In the genomic region with DNA sequence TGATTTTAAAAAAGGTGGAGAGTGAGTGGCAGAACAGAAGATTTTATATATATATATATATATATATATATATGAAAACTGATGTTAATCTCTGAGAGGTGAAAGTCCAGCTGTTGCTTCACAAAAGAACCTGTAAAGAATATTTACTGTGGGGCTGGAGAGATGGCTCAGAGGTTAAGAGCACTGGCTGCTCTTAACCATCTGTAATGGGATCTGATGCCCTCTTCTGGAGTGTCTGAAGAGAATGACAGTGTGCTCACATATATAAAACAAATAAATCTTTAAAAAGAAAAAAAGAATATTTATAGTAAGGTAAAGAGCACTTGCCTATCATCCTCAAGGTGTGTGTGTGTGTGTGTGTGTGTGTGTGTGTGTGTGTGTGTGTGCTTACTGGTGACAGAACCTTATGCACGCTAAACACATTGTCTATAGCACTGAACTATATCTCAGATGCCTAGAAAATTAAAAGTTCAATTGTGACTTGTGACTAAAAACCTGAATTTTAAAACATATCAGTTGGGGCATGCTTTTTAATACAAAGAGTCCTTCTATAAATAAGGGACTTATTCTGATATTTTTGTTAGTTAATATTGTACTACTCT, we compare ENCODE assay signal across 15 mouse cellular contexts. TPM values are rescaled to one million over a fixed set of nuclear protein-coding genes. Genes with fewer than 3 reads are reported as not detected.
A peak's percentile ranks its signal among the peaks of the same experiment; 100 is the strongest.
DNase-seq lines count a peak whose midpoint lies in the region; ATAC-seq and TF ChIP-seq lines count a peak whose summit lies in the region.
"Had no signal": no experiment of that assay in that cellular context is flagged by ENCODE, and none has a peak within 500 bp of the region (broad histone marks: within the 10 kb centered on the region; RNA-seq: fewer than 3 reads in every experiment).

No protein-coding gene starts in this region.

- no peaks in the 10 kb centered on the region for H3K36me3 ChIP-seq in heart, embryonic 11.5 days (ENCODE audit: control insufficient read depth, insufficient read depth, low read length)
- H3K36me3 ChIP-seq in heart, postnatal 0 days (replicated peaks; ENCODE audit: control insufficient read depth, insufficient read depth, low read length): no peaks in the 10 kb centered on the region
- H3K36me3 ChIP-seq in intestine, postnatal 0 days (ENCODE audit: control insufficient read depth, insufficient read depth): no peaks in the 10 kb centered on the region
- H3K36me3 ChIP-seq in liver, embryonic 16.5 days (ENCODE audit: control insufficient read depth, insufficient read depth): no peaks in the 10 kb centered on the region
- H3K36me3 ChIP-seq: embryonic facial prominence, embryonic 15.5 days; hindbrain, embryonic 15.5 days; limb, embryonic 13.5 days; midbrain, embryonic 13.5 days had no signal

- H3K9ac ChIP-seq in heart, embryonic 11.5 days (ENCODE audit: low read depth, low read length): no peak overlapping the region
- H3K9ac ChIP-seq in heart, postnatal 0 days (replicated peaks; ENCODE audit: low read depth, low read length): no peak overlapping the region
- no peak overlapping the region for H3K9ac ChIP-seq in intestine, postnatal 0 days (ENCODE audit: low read depth, low read length)
- no peak overlapping the region for H3K9ac ChIP-seq in liver, embryonic 16.5 days (ENCODE audit: low read depth, low read length)
- H3K9ac ChIP-seq: embryonic facial prominence, embryonic 15.5 days; hindbrain, embryonic 15.5 days; limb, embryonic 13.5 days; lung, embryonic 14.5 days; midbrain, embryonic 13.5 days had no signal

- no peak for ATAC-seq in heart, embryonic 11.5 days (replicated peaks; ENCODE audit: insufficient number of reproducible peaks, low FRiP score, low TSS enrichment)
- ATAC-seq in heart, postnatal 0 days (ENCODE audit: insufficient read depth, low read depth): 0 out of 2 replicates have a peak, but pooled peaks have one; percentile 28
- no peak for ATAC-seq in intestine, postnatal 0 days
- ATAC-seq in liver, embryonic 16.5 days (ENCODE audit: low read depth): no peak
- ATAC-seq: midbrain, embryonic 13.5 days had no signal

- H3K4me2 ChIP-seq in heart, embryonic 11.5 days: 0 out of 2 replicates have a peak overlapping the region, but pooled peaks have one; percentile 32
- H3K4me2 ChIP-seq in heart, postnatal 0 days (ENCODE audit: low read depth, low read length): no peak overlapping the region
- H3K4me2 ChIP-seq in intestine, postnatal 0 days (replicated peaks; ENCODE audit: low read depth): no peak overlapping the region
- H3K4me2 ChIP-seq in liver, embryonic 16.5 days (ENCODE audit: low read depth, low read length): peak overlapping the region; percentile 14; the same call in 1 of the 2 replicates
- H3K4me2 ChIP-seq: embryonic facial prominence, embryonic 15.5 days; hindbrain, embryonic 15.5 days; limb, embryonic 13.5 days; lung, embryonic 14.5 days; midbrain, embryonic 13.5 days had no signal

- intact Hi-C loops in heart, postnatal 25 days (cut with DNase I): no loop called here

- no peak for DNase-seq in heart, adult 18-20 months
- no peak for DNase-seq in heart, postnatal 0 days (ENCODE audit: low spot score)
- DNase-seq in heart, postnatal 25 days (ENCODE audit: low spot score): no peak
- no peak for DNase-seq in adrenal gland, adult 8-10 months
- DNase-seq: right cerebral cortex, postnatal 14 days; thymus, postnatal 25 days had no signal

- TF ChIP-seq CTCF in heart, postnatal 0 days (IDR thresholded peaks at IDR 0.05; ENCODE audit: low read depth): no peak
- peak; percentile 47 for TF ChIP-seq CTCF in intestine, postnatal 0 days (IDR thresholded peaks at IDR 0.05; ENCODE audit: low read depth)

- H3K27me3 ChIP-seq in heart, embryonic 11.5 days (ENCODE audit: control insufficient read depth, insufficient read depth, low read length): no peaks in the 10 kb centered on the region
- no peaks in the 10 kb centered on the region for H3K27me3 ChIP-seq in heart, postnatal 0 days (ENCODE audit: control insufficient read depth, insufficient read depth, low read length)
- H3K27me3 ChIP-seq in intestine, postnatal 0 days (replicated peaks; ENCODE audit: control insufficient read depth, insufficient read depth, low read length): no peaks in the 10 kb centered on the region
- H3K27me3 ChIP-seq in liver, embryonic 16.5 days (ENCODE audit: control insufficient read depth, insufficient read depth, low read depth, low read length): no peaks in the 10 kb centered on the region
- H3K27me3 ChIP-seq: embryonic facial prominence, embryonic 15.5 days; hindbrain, embryonic 15.5 days; limb, embryonic 13.5 days; megakaryocyte, embryonic 14.5 days; midbrain, embryonic 13.5 days had no signal

- H3K9me3 ChIP-seq in heart, embryonic 11.5 days (replicated peaks; ENCODE audit: control insufficient read depth, low read length): no peaks in the 10 kb centered on the region
- no peaks in the 10 kb centered on the region for H3K9me3 ChIP-seq in heart, postnatal 0 days (replicated peaks; ENCODE audit: control insufficient read depth, low read length)
- no peaks in the 10 kb centered on the region for H3K9me3 ChIP-seq in intestine, postnatal 0 days (ENCODE audit: control insufficient read depth)
- H3K9me3 ChIP-seq in liver, embryonic 16.5 days (replicated peaks; ENCODE audit: control insufficient read depth, low read length): no peaks in the 10 kb centered on the region
- H3K9me3 ChIP-seq: embryonic facial prominence, embryonic 15.5 days; hindbrain, embryonic 15.5 days; limb, embryonic 13.5 days; megakaryocyte, embryonic 14.5 days; midbrain, embryonic 13.5 days had no signal

- TF ChIP-seq EP300 in heart, postnatal 0 days (IDR thresholded peaks at IDR 0.05; ENCODE audit: low read depth): no peak

- H3K4me3 ChIP-seq in heart, embryonic 11.5 days (ENCODE audit: low read depth, low read length): no peak overlapping the region
- no peak overlapping the region for H3K4me3 ChIP-seq in heart, postnatal 0 days (ENCODE audit: low read depth, low read length)
- no peak overlapping the region for H3K4me3 ChIP-seq in intestine, postnatal 0 days (ENCODE audit: low read depth, low read length)
- no peak overlapping the region for H3K4me3 ChIP-seq in liver, embryonic 16.5 days (ENCODE audit: low read depth, low read length)
- H3K4me3 ChIP-seq: embryonic facial prominence, embryonic 15.5 days; hindbrain, embryonic 15.5 days; limb, embryonic 13.5 days; megakaryocyte, embryonic 14.5 days; midbrain, embryonic 13.5 days had no signal

- H3K27ac ChIP-seq in heart, embryonic 11.5 days (ENCODE audit: low read depth, low read length): 0 out of 2 replicates have a peak overlapping the region, but pooled peaks have one; percentile 3
- H3K27ac ChIP-seq in heart, postnatal 0 days (ENCODE audit: low read depth): no peak overlapping the region
- H3K27ac ChIP-seq in intestine, postnatal 0 days (ENCODE audit: low read depth, low read length): no peak overlapping the region
- H3K27ac ChIP-seq in liver, embryonic 16.5 days (ENCODE audit: low read length): no peak overlapping the region
- H3K27ac ChIP-seq: hindbrain, embryonic 15.5 days; limb, embryonic 13.5 days; midbrain, embryonic 13.5 days had no signal

- peaks cover 16% of the 10 kb centered on the region for H3K4me1 ChIP-seq in heart, embryonic 11.5 days (ENCODE audit: control insufficient read depth, insufficient read depth, low read length)
- peaks cover 8% of the 10 kb centered on the region for H3K4me1 ChIP-seq in heart, postnatal 0 days (ENCODE audit: control insufficient read depth, insufficient read depth)
- no peaks in the 10 kb centered on the region; the same call in 1 of the 2 replicates for H3K4me1 ChIP-seq in intestine, postnatal 0 days (replicated peaks; ENCODE audit: control insufficient read depth, insufficient read depth, low read length)
- peaks cover 22% of the 10 kb centered on the region for H3K4me1 ChIP-seq in liver, embryonic 16.5 days (ENCODE audit: control insufficient read depth, low read depth, low read length)
- H3K4me1 ChIP-seq: hindbrain, embryonic 15.5 days; midbrain, embryonic 13.5 days had no signal

- 77% methylated on average over 1 of the region's 1 CpGs for whole genome bisulfite sequencing in heart, embryonic 11.5 days (ENCODE audit: insufficient replicate concordance)
- 67% methylated on average over 1 of the region's 1 CpGs for WGBS in heart, postnatal 0 days
- 89% methylated on average over 1 of the region's 1 CpGs for WGBS in intestine, postnatal 0 days
- 75% methylated on average over 1 of the region's 1 CpGs for WGBS in liver, embryonic 16.5 days (ENCODE audit: insufficient replicate concordance)

RNA-seq across cellular contexts. Expression of gene Dusp16, which starts 19.0 kb away (rescaled TPM):
- polyA plus RNA-seq in heart, embryonic 11.5 days (2014; fragmentation: Nextera tagmentation; extraction: Ambion mirVana): 19.7 and 20.6 TPM in 2 replicates
- total RNA-seq in heart, adult 18-20 months (2021): 10 to 100 TPM; 20.7 to 23.8 TPM
- 19.9 and 29.2 TPM in 2 replicates for total RNA-seq in heart, postnatal 0 days (2014; rRNA removed; ENCODE audit: low replicate concordance)
- polyA plus RNA-seq in heart, postnatal 0 days (2015; fragmentation: Nextera tagmentation; extraction: Ambion mirVana): 8.1 and 9.6 TPM in 2 replicates
- total RNA-seq in heart, postnatal 25 days (2021): 10 to 100 TPM; 22.8 TPM
- polyA plus RNA-seq in intestine, postnatal 0 days (2015; fragmentation: Nextera tagmentation; extraction: Ambion mirVana): 6.7 and 8.4 TPM in 2 replicates
- 5.7 and 6.1 TPM in 2 replicates for polyA plus RNA-seq in liver, embryonic 16.5 days (2015; fragmentation: Nextera tagmentation; extraction: Ambion mirVana)
- 10 to 100 TPM; 24.6 to 41.3 (median 32.6) TPM for total RNA-seq in adrenal gland, adult 8-10 months (2022)

RNA-seq across cellular contexts. Expression of gene Crebl2, which starts 56.6 kb away (rescaled TPM):
- 1.3 and 1.5 TPM in 2 replicates for polyA plus RNA-seq in heart, embryonic 11.5 days (2014; fragmentation: Nextera tagmentation; extraction: Ambion mirVana)
- total RNA-seq in heart, adult 18-20 months (2021): 10 to 100 TPM; 13.3 to 15.7 TPM
- total RNA-seq in heart, postnatal 0 days (2014; rRNA removed; ENCODE audit: low replicate concordance): 0.85 and 14.5 TPM in 2 replicates
- 2.0 and 2.4 TPM in 2 replicates for polyA plus RNA-seq in heart, postnatal 0 days (2015; fragmentation: Nextera tagmentation; extraction: Ambion mirVana)
- 10 to 100 TPM; 11.5 to 12.1 TPM for total RNA-seq in heart, postnatal 25 days (2021)
- 4.6 and 4.9 TPM in 2 replicates for polyA plus RNA-seq in intestine, postnatal 0 days (2015; fragmentation: Nextera tagmentation; extraction: Ambion mirVana)
- 3.1 and 3.3 TPM in 2 replicates for polyA plus RNA-seq in liver, embryonic 16.5 days (2015; fragmentation: Nextera tagmentation; extraction: Ambion mirVana)
- 10 to 100 TPM; 47.1 to 63.4 (median 58.0) TPM for total RNA-seq in adrenal gland, adult 8-10 months (2022)

Comparison
In these comparisons a context has a peak if more than half of its experiments do, and no peak if none do; other contexts are left out.
1. H3K4me2 ChIP-seq: peak in heart, embryonic 11.5 days (single experiment) and liver, embryonic 16.5 days (single experiment); none in heart, postnatal 0 days (single experiment) and intestine, postnatal 0 days (single experiment).